Mouse (Mus musculus) stomach, postnatal 0 days (tissue): ENCODE results near the gene Gm5105.

ENCODE experiments used
- CTCF ChIP-seq: IDR thresholded peaks from 2 replicates; pipeline ENCODE4 v1.5.1; 2016; ENCODE audit warnings: antibody characterized with exemption, low read depth, mild to moderate bottlenecking, moderate library complexity
- EP300 ChIP-seq: optimal IDR thresholded peaks from 2 replicates; pipeline ENCODE3; 2016; ENCODE audit warnings: antibody characterized with exemption

DNA sequence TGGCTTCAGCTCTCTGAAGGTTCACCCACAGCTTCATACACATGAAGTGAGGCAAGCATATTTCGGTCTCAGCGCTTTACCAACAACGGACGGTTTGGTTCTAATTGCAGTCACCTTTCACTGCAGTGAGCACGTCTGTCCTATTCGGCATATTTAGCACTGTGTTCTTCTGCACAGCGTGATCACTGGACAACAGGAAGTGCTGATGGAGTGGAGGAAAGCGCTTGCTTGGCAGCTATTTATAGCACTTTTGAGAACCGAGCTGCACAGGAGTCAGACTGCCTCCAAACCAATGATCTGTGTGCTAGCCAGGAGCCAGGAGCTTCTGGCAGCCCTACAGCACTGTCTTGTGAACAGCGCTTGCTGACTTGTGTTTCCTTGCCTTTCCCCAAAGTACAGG is 40.9 kb downstream of the Gm5105 start:
- TF ChIP-seq CTCF (no peak), EP300 (no peak)
